ENCODE assay signal across 11 mouse cellular contexts in genomic region chr14:54651556-54651955, GRCm38 (mm10). TPM values are rescaled to one million over a fixed set of nuclear protein-coding genes. Genes with fewer than 3 reads are reported as not detected.
DNase-seq lines count a peak whose midpoint lies in the region; ATAC-seq lines count a peak whose summit lies in the region.
"Had no signal": no experiment of that assay in that cellular context is flagged by ENCODE, and none has a peak within 500 bp of the region (broad histone marks: within the 10 kb centered on the region; RNA-seq: fewer than 3 reads in every experiment).

No protein-coding gene starts in this region.

- 59% methylated on average over 4 of the region's 4 CpGs for WGBS in heart, embryonic 13.5 days
- WGBS in hindbrain, embryonic 12.5 days, result 66% methylated on average over 4 of the region's 4 CpGs
- 74% methylated on average over 4 of the region's 4 CpGs for WGBS in midbrain, embryonic 11.5 days

- H3K36me3 ChIP-seq in heart, embryonic 13.5 days, result peaks cover 75% of the 10 kb centered on the region
- H3K36me3 ChIP-seq in hindbrain, embryonic 12.5 days, result peaks cover 64% of the 10 kb centered on the region
- peaks cover 28% of the 10 kb centered on the region for H3K36me3 ChIP-seq in midbrain, embryonic 11.5 days (ENCODE audit: control insufficient read depth, insufficient read depth, low read length)

- H3K4me2 ChIP-seq in heart, embryonic 13.5 days, result peak overlapping the region; percentile 91; the same call in 1 of the 2 replicates
- H3K4me2 ChIP-seq in hindbrain, embryonic 12.5 days (replicated peaks), result peak overlapping the region; percentile 92
- no peak overlapping the region for H3K4me2 ChIP-seq in midbrain, embryonic 11.5 days

- H3K4me1 ChIP-seq in heart, embryonic 13.5 days, result peaks cover 43% of the 10 kb centered on the region
- H3K4me1 ChIP-seq in hindbrain, embryonic 12.5 days, result peaks cover 48% of the 10 kb centered on the region
- H3K4me1 ChIP-seq in midbrain, embryonic 11.5 days (ENCODE audit: control insufficient read depth, insufficient read depth, low read length), result peaks cover 25% of the 10 kb centered on the region

- ATAC-seq in heart, embryonic 13.5 days (ENCODE audit: extremely low read depth, insufficient number of reproducible peaks, low FRiP score, low TSS enrichment), result no peak
- no peak for ATAC-seq in hindbrain, embryonic 12.5 days (ENCODE audit: low FRiP score)
- peak; percentile 23 for ATAC-seq in midbrain, embryonic 11.5 days (ENCODE audit: low FRiP score)
- ATAC-seq in granulocyte monocyte progenitor cell, adult 5-6 weeks (replicated peaks; ENCODE audit: poor library complexity, severe bottlenecking), result no peak

- intact Hi-C loops in left cerebral cortex, postnatal 4 days (cut with DNase I), result no loop called here

- H3K9me3 ChIP-seq in heart, embryonic 13.5 days, result no peaks in the 10 kb centered on the region
- no peaks in the 10 kb centered on the region for H3K9me3 ChIP-seq in hindbrain, embryonic 12.5 days (replicated peaks)
- no peaks in the 10 kb centered on the region for H3K9me3 ChIP-seq in midbrain, embryonic 11.5 days (ENCODE audit: control insufficient read depth, low read length)

- H3K4me3 ChIP-seq in heart, embryonic 13.5 days, result peak overlapping the region; percentile 77; the same call in 1 of the 2 replicates
- no peak overlapping the region; the same call in 1 of the 2 replicates for H3K4me3 ChIP-seq in hindbrain, embryonic 12.5 days
- no peak overlapping the region for H3K4me3 ChIP-seq in midbrain, embryonic 11.5 days (ENCODE audit: low read depth, low read length)

- H3K27ac ChIP-seq in heart, embryonic 13.5 days (replicated peaks), result peak overlapping the region; percentile 38
- H3K27ac ChIP-seq in hindbrain, embryonic 12.5 days, result no peak overlapping the region
- no peak overlapping the region for H3K27ac ChIP-seq in midbrain, embryonic 11.5 days (ENCODE audit: low read depth, low read length)

- no peaks in the 10 kb centered on the region for H3K27me3 ChIP-seq in heart, embryonic 13.5 days (replicated peaks)
- no peaks in the 10 kb centered on the region for H3K27me3 ChIP-seq in hindbrain, embryonic 12.5 days
- no peaks in the 10 kb centered on the region for H3K27me3 ChIP-seq in midbrain, embryonic 11.5 days (ENCODE audit: control insufficient read depth, insufficient read depth, low read length)

- no peak for DNase-seq in heart, adult 18-20 months
- DNase-seq in R1 (ENCODE audit: low read depth, low spot score), result peak; percentile 18
- no peak for DNase-seq in midbrain, embryonic 11.5 days (ENCODE audit: low spot score, missing footprints)
- no peak for DNase-seq in cerebellum, postnatal 4 days (ENCODE audit: low spot score in 2 of 2)
- DNase-seq in left cerebral cortex, postnatal 4 days, result no peak

- H3K9ac ChIP-seq in heart, embryonic 13.5 days, result peak overlapping the region; percentile 42
- H3K9ac ChIP-seq in hindbrain, embryonic 12.5 days, result no peak overlapping the region
- H3K9ac ChIP-seq in midbrain, embryonic 11.5 days (ENCODE audit: low read length), result no peak overlapping the region

RNA-seq across cellular contexts. Expression of gene Cdh24, which starts 10.4 kb away (rescaled TPM):
- 1.7 and 2.1 TPM in 2 replicates for polyA plus RNA-seq in heart, embryonic 13.5 days (2015; fragmentation: Nextera tagmentation; extraction: Ambion mirVana)
- under 1 TPM; 0.12 to 0.59 TPM for total RNA-seq in heart, adult 18-20 months (2021)
- 10.3 and 10.9 TPM in 2 replicates for polyA plus RNA-seq in hindbrain, embryonic 12.5 days (2016; fragmentation: Nextera tagmentation; extraction: Ambion mirVana)
- polyA plus RNA-seq in midbrain, embryonic 11.5 days (2014; fragmentation: Nextera tagmentation; extraction: Ambion mirVana), result 5.8 and 6.9 TPM in 2 replicates
- total RNA-seq in left cerebral cortex, postnatal 4 days (2021), result 10 to 100 TPM; 17.2 to 20.7 TPM
- total RNA-seq in granulocyte monocyte progenitor cell, adult 5-6 weeks (2014; fragmentation: Nextera tagmentation), result 0.54 and 1.4 TPM in 2 replicates
- 0.39 and 0.41 TPM in 2 replicates for total RNA-seq in granulocyte monocyte progenitor cell, adult 5-6 weeks (2017)

RNA-seq across cellular contexts. Expression of gene Gm17606, which starts 10.8 kb away (rescaled TPM):
- not detected in 2 replicates for polyA plus RNA-seq in heart, embryonic 13.5 days (2015; fragmentation: Nextera tagmentation; extraction: Ambion mirVana)
- total RNA-seq in heart, adult 18-20 months (2021), result not detected
- not detected in 2 replicates for polyA plus RNA-seq in hindbrain, embryonic 12.5 days (2016; fragmentation: Nextera tagmentation; extraction: Ambion mirVana)
- not detected in 2 replicates for polyA plus RNA-seq in midbrain, embryonic 11.5 days (2014; fragmentation: Nextera tagmentation; extraction: Ambion mirVana)
- not detected for total RNA-seq in left cerebral cortex, postnatal 4 days (2021)
- total RNA-seq in granulocyte monocyte progenitor cell, adult 5-6 weeks (2014; fragmentation: Nextera tagmentation), result not detected in 2 replicates
- not detected in 2 replicates for total RNA-seq in granulocyte monocyte progenitor cell, adult 5-6 weeks (2017)
- total RNA-seq: layer of hippocampus, adult 8-10 months had no signal
- polyA plus RNA-seq: C2C12; heart, embryonic 14.5 days had no signal

RNA-seq across cellular contexts. Expression of gene Psmb11, which starts 30.3 kb away (rescaled TPM):
- polyA plus RNA-seq in heart, embryonic 13.5 days (2015; fragmentation: Nextera tagmentation; extraction: Ambion mirVana), result 0.23 and 0.68 TPM in 2 replicates
- total RNA-seq in heart, adult 18-20 months (2021), result not detected
- not detected in 2 replicates for polyA plus RNA-seq in hindbrain, embryonic 12.5 days (2016; fragmentation: Nextera tagmentation; extraction: Ambion mirVana)
- polyA plus RNA-seq in midbrain, embryonic 11.5 days (2014; fragmentation: Nextera tagmentation; extraction: Ambion mirVana), result 0.04 TPM in 1 of 2 replicates, not detected in the other
- not detected for total RNA-seq in left cerebral cortex, postnatal 4 days (2021)
- total RNA-seq in granulocyte monocyte progenitor cell, adult 5-6 weeks (2014; fragmentation: Nextera tagmentation), result 0.09 TPM in 1 of 2 replicates, not detected in the other
- total RNA-seq in granulocyte monocyte progenitor cell, adult 5-6 weeks (2017), result not detected in 2 replicates
- polyA plus RNA-seq: heart, embryonic 14.5 days had no signal

RNA-seq across cellular contexts. Expression of gene Psmb5, which starts 33.7 kb away (rescaled TPM):
- 323 and 363 TPM in 2 replicates for polyA plus RNA-seq in heart, embryonic 13.5 days (2015; fragmentation: Nextera tagmentation; extraction: Ambion mirVana)
- total RNA-seq in heart, adult 18-20 months (2021), result 100 to 1,000 TPM; 173 to 201 TPM
- 354 and 376 TPM in 2 replicates for polyA plus RNA-seq in hindbrain, embryonic 12.5 days (2016; fragmentation: Nextera tagmentation; extraction: Ambion mirVana)
- polyA plus RNA-seq in midbrain, embryonic 11.5 days (2014; fragmentation: Nextera tagmentation; extraction: Ambion mirVana), result 396 and 453 TPM in 2 replicates
- total RNA-seq in left cerebral cortex, postnatal 4 days (2021), result 100 to 1,000 TPM; 182 to 197 TPM
- total RNA-seq in granulocyte monocyte progenitor cell, adult 5-6 weeks (2014; fragmentation: Nextera tagmentation), result 237 and 287 TPM in 2 replicates
- 63.3 and 69.9 TPM in 2 replicates for total RNA-seq in granulocyte monocyte progenitor cell, adult 5-6 weeks (2017)

RNA-seq across cellular contexts. Expression of gene 1700123O20Rik, which starts 34.5 kb away (rescaled TPM):
- 48.1 and 49.2 TPM in 2 replicates for polyA plus RNA-seq in heart, embryonic 13.5 days (2015; fragmentation: Nextera tagmentation; extraction: Ambion mirVana)
- total RNA-seq in heart, adult 18-20 months (2021), result 10 to 100 TPM; 15.4 to 15.5 TPM
- polyA plus RNA-seq in hindbrain, embryonic 12.5 days (2016; fragmentation: Nextera tagmentation; extraction: Ambion mirVana), result 83.3 and 86.4 TPM in 2 replicates
- polyA plus RNA-seq in midbrain, embryonic 11.5 days (2014; fragmentation: Nextera tagmentation; extraction: Ambion mirVana), result 95.7 and 96.7 TPM in 2 replicates
- 10 to 100 TPM; 27.4 to 30.2 TPM for total RNA-seq in left cerebral cortex, postnatal 4 days (2021)
- 44.3 and 69.7 TPM in 2 replicates for total RNA-seq in granulocyte monocyte progenitor cell, adult 5-6 weeks (2014; fragmentation: Nextera tagmentation)
- 42.2 and 50.0 TPM in 2 replicates for total RNA-seq in granulocyte monocyte progenitor cell, adult 5-6 weeks (2017)

Comparison
In these comparisons a context has a peak if more than half of its experiments do, and no peak if none do; other contexts are left out.
1. RNA of gene Cdh24, which starts 10.4 kb away (total RNA-seq): 17.2 to 20.7 TPM in left cerebral cortex, postnatal 4 days; 0.12 to 0.59 TPM in heart, adult 18-20 months and 0.39 to 1.4 TPM in granulocyte monocyte progenitor cell, adult 5-6 weeks; every median in the first group is over 4 times any median in the second.